Mouse (Mus musculus) gastrocnemius, postnatal 36 days (tissue): Measurements from ENCODE around the gene Cbfb. TPM values are rescaled to one million over a fixed set of nuclear protein-coding genes. Genes with fewer than 3 reads are reported as not detected.
A peak's percentile ranks its signal among the peaks of the same experiment; 100 is the strongest.
"Not testable (repeated sequence)": the region's sequence is repeated elsewhere in the genome, so short reads cannot be mapped to it uniquely, and the experiment has no call there.

Source experiments
- DNase-seq, 2 experiments: peaks; one replicate each; pipeline ENCODE4 v3.0.0; 2022
- intact Hi-C: fragments of 180-260 bp; cut with DNase I; formaldehyde crosslinking; loops from one replicate; pipeline ENCODE4 v1.15.1; 2025
- total RNA-seq, 2 experiments: library from RNA; stranded (reverse); gene quantifications; 2 replicates each; pipeline ENCODE4 v1.2.3; 2021

Gene Cbfb
- total RNA-seq, 2 experiments from 2014 or later: 45.0 to 53.4 TPM

DNA sequence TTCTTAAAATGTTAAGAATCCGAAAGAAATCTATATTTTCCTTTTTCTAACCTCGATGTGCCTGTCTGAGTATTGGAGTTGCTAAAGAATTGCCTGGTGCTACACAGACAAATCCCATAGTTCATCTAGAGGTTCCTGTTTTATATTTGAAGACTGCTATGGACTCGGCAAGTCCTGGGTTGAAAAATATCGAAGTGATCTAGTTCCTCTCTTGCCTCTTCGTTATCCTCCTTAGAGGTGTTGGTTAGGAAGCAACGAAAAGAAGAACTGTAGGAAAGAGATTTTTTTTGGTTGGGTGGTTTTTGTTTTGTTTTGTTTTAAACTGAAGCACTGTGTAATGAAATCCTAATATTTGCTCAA is 1.5 kb downstream of the Cbfb start:
- intact Hi-C loops: loop anchor here (5.0 kb wide), 1 partner anchor 90 kb away; the partner anchor contains the start of genes Fbxl8 and Tradd

DNA sequence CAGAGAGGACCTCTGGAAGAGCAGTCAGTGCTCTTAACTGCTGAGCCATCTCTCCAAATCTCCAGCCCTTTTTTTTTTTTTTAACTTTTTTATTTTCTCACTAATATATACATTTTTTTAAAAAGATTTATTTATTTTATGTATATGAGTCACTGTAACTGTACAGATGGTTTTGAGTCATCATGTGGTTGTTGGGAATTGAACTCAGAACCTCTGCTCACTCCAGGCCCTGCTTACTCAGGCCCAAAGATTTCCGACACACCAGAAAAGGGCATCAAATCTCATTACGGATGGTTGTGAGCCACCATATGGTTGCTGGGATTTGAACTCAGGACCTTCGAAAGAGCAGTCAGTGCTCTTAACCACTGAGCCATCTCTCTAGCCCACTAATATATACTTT is 4.8 kb downstream of the Cbfb start:
- DNase-seq, intact Hi-C loops: not testable (repeated sequence)

More for the DNA sequence above, 1.5 kb downstream of the Cbfb start:
- no peak for DNase-seq

DNA sequence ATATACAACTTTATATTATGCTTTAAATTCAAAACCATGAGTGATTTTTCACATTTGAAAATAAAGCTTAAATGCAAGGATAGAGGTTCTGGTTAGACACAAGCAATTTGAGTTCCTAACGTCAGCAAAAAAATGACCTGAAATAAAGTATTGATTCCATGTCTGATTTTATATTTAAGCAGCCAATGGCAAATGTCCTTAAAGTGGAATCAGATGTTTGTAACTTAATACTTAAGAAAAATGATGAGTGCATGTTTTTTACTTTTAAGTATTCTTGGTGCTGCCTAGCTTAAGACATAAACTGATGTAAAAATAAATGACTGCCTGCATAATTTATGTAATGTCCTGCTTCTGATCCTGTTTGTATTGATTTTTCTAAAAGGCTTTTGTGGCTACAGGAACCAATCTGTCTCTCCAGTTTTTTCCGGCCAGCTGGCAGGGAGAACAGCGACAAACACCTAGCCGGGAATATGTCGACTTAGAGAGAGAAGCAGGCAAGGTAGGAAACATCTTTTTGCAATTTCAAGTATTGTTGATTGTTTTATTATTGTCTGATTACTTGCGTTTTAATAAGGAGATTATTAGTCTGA is 7.8 kb downstream of the Cbfb start:
- no peak for DNase-seq
- intact Hi-C loops: no loop called here

DNA sequence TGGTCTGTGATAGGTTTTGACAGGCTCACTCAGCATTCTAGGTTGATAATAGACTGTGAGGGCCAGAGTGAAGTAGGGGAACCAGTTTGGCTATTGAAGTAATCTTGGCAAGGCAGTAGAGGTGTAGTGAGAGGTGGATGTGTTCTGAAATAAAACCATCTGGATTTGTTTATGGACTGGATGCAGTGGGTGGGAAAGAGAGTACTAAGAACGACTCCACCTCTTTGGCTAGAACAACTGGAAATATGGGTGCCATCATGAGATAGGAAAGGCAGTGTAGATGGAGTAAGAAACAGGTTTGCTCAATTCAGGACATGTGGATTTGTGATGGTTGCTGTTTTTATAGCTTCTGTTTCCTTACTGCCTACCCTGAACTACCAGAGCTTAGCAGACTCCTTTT is 11.7 kb downstream of the Cbfb start:
- no peak for DNase-seq
- intact Hi-C loops: no loop called here

DNA sequence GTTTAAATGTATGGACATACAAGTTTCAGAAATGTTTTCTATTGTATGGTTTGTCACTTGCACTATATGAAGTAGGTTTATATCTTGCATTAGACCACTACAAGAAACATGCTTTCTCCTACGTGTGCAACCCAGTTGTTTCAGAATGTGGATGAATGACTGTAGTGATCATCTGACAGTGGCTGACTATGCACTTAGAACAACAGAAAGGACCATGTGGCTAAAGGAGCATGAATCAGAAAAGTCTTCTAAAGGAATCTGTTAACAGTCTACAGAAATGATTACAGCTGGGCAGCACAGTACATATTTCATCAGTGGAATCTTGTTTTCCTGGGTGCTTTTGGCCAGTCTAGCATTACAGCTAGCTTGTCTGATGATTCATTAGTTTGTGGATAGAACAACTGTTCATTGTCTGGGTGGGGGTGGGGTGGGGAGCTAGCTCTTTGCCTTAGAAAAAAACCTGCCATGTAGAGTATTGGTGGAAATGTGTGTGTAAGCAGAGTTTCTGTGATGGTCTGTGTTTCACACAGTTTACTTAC is 16.1 kb downstream of the Cbfb start:
- DNase-seq: no peak
- intact Hi-C loops: no loop called here

DNA sequence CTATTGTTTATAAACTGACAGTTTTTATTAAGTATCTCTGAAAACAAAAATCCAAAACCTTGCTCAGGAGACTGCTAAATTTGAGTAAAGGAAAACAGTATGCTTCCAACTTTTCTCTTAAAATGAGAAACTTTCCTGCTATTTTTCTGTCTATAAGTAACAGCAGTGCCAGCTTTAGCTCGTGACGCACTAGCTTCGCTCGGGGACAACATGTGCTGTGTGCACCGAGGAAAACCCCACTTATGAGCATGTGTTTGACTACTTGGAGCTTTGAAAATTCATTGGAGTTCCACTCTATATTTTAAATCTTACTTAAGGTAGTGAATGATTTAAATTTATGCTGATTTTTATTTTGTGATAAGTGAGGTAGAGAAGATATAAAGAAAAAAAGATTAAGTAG is 21.7 kb downstream of the Cbfb start:
- intact Hi-C loops: no loop called here
- no peak for DNase-seq

DNA sequence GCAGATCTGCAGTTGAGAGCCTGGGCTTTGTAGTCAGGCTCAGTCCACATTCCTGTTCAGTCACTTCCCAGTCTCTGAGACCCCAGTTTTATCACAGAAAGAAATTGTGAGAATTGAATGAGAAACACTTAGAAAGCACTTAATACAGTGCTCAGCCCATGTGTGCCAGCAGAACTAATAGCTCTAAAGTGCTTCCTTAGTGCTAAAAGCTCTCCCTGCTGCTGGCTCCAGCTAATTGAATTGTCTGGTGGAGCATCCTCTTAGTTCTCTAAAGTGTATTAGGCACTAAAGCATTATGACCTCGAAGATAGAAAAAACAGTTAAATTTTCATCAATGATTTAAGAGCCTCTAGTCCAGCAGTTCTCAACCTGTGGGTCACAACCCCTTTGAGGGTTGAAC is 35.3 kb downstream of the Cbfb start:
- intact Hi-C loops: no loop called here
- DNase-seq: no peak

DNA sequence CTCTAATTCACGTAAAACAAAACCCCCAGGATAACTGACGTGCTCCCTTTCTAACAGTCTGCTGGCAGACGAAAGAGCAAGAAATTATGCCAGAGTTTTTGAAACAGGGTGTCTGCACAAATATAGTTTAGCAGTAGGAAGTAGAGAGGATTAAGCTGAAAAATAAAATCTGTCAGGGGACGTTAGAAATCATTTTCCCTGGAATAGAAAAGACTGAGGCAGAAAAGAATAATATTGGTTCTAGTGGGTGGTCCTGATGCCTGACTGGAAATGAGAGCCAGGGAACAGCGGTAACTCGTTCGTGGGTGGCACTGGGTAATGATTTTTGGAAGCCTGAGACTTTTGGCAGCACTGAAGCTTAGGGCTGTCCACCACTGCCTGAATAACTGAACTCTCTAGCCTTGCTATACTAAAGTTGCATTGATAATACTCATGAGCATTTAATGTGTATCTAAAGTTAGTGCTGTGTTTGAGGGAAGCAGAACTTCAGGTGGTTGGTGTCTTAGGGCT is 36.3 kb downstream of the Cbfb start:
- no peak for DNase-seq
- intact Hi-C loops: no loop called here

DNA sequence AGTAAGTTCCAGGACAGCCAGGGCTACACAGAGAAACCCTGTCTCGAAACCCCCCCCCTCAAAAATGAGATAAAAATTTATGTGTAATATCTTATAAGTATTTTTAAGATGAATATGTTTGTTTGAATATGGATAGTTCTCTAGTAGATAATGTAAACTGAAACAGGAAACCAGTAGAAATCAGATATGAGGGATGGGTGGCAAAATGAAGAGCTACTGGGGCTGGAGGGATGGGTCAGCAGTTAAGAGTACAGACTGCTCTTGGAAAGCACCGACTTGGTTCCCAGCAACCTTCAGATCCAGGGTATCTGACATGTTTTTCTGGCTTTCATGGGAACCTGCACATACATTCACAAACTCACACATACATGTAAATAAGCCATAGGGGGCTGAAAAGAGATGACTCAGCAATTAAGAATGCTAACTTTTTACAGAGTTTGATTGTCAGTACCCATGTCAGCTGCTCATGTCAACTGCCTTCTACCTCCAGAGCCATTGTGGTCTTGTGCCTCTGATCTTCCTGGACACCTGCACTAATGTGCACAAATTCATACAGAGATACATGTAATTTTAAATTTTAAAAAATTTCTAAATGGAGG is 37.3 kb downstream of the Cbfb start:
- intact Hi-C loops: no loop called here
- no peak for DNase-seq

DNA sequence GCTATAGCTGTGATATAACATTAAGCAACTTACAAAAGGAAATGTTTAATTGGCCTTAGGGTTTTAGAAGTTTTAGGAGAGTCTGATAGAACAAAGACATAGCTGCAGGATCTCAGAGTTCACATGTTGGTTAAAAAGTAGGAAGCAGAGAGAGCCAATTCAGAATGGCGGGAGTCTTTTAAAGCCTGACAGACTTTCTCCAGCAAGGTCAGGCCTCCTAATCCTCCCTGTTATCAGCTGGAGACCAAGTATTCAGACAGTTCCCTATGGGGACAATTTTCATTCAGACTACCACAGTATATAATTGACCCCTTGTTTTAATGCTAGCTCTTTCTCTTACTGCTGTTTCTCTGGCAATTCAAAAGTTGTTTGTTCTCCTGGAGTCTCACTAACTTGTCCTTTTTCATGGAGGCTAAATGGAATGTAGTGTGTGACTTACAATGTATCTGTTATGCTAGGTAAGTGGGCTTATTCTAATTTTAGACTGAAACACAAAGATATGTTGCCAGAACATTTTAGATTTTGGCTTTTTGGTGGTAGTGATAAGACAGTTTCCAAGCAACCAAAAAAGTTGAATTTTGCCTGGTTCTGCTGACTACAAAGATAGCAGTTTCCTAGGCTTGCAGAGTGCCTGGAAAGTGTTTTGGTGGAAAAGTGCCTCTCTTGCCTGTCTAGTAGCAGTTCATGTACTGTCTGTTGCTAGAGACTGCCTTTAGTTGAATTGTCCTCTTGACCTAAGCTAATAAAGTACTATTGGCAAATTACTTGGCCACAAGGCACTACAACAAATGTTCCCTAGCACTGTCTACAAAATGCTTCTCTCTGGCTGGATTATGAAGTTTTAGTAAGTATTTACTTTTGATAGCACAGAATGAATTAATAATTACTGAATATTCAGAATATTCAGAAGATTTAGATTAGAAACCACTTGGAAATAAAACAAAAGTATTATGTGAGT is 39.0 kb downstream of the Cbfb start:
- DNase-seq: no peak
- intact Hi-C loops: no loop called here

DNA sequence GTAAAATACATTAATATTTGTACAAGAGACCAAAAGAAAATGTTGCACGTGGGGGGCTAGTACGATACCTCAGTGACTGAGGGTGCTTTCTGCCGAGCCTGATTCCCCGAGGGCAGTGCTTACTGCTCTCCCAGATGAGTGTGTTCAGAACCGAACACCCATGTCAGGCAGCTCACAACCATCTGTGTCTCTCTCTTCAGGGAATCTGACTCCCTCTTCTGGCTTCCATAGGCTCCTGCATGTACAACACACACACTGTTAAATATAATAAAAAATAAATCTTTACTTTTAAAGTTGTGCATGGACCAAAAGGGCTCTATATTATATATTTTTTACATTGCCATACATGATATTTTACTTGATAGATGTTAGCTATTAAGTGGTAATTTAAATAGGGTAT is 43.6 kb downstream of the Cbfb start:
- intact Hi-C loops: no loop called here

DNA sequence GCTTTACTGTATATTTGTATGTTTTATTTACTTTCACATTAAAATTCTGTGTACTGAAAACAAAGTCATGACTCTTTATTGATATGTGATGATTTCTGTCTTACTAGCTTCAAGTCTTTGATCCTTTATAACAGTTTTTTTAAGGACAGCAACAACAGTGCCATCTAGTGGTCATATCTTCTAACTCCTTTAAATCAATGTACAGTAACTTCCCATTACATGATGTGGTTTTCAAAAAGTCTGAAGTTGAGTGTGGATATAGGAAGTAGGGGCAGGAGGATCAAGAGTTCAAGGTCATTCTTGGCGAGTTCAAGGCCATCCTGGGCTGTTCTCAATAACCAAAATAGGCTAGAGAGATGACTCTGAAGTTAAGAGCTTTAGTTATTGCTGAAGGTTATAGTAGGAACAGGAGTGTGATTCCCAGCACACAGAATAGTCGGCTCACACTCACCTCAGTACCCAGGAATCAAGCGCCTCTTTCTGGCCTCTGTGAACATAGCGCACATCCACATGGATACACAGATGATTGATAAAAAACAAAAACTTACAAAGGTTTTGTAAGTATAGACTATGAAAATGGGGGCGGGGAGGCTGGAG is 47.5 kb downstream of the Cbfb start:
- DNase-seq: no peak
- intact Hi-C loops: loop anchor here (1.0 to 5.0 kb wide), 3 partner anchors 61 to 96 kb away; no protein-coding TSS in a partner anchor

More for the DNA sequence above, 43.6 kb downstream of the Cbfb start:
- DNase-seq: no peak

DNA sequence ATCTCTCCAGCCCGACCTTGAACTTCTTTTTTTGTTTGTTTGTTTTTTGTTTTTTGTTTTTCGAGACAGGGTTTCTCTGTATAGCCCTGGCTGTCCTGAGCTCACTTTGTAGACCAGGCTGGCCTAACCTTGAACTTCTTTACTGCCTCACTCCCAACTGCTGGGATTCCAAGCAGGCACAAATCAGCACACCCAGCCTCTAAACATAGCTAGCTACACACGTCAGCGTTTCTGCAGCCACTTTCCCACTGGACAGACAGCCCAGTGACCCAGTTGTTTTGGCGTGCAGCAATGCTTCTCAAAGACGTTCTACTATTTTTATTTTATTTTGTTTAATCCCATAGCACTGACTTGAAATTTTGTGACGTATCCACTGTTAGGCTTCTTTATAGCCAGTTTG is 53.4 kb downstream of the Cbfb start:
- intact Hi-C loops: no loop called here

DNA sequence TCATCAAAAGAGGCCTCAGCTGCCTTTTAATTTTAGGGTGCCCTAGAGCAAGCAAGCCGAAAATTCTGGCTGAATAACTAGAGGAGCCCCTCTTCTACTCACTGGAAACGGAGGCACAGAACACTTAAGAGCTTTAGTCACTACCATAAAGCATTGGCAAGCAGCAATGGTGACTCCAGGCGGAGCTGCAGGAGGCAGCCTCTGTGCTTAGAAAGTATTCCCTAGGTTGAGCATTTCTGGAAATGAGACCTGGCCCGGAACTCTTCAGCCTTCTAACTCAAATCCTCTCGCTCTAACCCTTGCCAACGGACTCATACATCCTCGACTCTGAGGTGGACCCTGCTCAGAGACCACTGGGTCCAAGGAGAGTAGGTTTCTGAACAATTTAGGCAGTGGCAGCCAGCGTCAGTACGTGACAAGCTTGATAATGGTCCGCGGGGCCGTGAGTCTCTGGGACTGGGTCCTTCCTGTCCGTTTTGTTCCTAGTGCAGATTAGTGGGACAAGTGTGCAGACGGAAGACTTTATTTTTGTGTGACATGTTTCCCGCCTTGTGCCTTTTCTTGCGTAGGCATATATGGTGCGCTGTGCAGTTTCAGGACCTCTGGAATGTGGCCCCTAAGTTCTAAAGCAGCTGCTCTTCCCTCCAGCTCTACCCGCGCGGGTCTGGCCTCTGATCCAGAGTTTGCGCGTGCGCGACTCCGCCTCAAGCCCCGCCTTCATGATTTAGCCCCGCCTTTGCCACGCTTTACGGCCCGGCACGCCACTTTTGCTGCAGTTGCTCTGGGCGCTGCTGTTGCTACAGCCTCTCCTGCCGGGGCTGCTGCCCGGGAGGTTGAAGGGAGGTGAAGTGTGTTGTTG is 54.2 kb downstream of the Cbfb start, which contains the start of gene D230025D16Rik:
Gene D230025D16Rik (plus strand): TSS at position 733 of the 859 bp plus-strand sequence.
- intact Hi-C loops: no loop called here
- peak; percentile 92 to 96 for DNase-seq

More for the DNA sequence above, 53.4 kb downstream of the Cbfb start:
- no peak for DNase-seq

DNA sequence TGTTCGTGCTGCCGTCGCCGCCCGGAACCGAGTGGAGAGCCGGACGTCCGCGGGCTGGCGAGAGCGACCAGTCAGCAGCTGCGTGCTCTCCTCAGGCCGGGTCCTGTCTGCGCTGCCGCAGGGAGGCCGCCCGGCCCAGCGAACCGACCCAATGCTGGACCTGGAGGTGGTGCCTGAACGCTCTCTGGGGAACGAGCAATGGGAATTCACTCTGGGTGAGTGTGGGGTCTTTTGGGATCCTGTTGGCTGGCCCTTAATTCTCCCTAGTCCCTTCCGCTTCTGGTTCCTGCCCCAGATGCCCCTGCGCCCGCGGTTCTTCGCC is 54.8 kb downstream of the Cbfb start:
- DNase-seq: no peak
- intact Hi-C loops: no loop called here

DNA sequence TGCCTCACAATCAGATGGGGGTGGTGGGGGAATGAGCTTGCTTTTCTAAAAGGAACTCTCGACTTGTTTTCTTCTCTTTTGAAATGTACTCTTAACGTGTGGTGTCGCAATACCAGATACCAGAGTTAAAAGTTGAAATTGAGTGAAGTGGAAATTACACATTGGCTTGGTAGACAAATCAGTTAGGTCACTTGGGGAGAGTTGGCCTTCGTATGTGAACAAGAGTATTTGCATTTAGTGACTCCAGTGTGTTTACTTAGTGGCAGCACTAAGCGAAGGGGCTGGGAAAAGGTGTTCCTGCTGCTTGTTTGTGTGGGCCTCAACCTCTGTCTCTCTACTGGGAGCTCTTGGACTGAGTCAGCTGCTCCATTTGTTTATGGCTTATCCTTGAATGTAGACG is 55.4 kb downstream of the Cbfb start:
- no peak for DNase-seq
- intact Hi-C loops: no loop called here

DNA sequence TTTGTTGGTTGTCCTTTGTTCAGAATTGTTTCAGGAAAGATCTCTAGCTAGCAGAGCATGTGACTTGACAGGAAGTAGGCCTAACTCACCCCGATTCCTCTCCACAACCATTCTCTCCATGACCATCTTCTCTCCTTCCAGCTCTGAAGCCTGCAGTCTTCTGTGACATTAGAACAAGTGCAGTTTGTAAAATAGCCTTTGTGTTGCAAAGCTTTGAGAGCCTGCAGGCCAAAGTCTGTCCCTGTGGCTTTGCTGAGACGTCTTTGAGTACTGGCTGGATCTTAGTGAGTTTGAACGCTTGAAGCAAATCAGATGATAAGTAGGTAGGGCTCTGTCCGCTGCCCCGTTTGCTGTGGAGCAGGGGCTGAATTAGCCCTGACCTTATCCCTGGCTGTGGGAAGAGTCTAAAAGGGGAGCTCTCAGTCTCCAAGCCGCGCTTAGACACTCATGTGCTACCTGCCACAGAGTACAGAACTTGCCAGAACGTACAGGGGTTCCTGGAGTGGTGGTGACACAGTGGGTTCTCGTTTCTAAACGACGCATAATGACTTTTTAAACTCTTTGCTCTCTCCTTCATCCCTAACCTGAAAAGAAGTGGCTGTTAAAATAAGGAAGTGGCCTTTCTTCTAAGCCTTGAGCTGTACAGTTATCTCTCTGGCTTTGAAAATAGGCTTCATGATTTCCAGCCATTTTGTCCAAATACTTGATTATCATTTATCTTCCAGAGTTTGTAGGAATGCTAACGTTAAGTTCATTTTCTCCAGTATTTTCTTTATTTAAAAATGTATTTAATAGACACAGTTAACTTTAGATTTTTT is 61.2 kb downstream of the Cbfb start:
- no peak for DNase-seq
- intact Hi-C loops: no loop called here

DNA sequence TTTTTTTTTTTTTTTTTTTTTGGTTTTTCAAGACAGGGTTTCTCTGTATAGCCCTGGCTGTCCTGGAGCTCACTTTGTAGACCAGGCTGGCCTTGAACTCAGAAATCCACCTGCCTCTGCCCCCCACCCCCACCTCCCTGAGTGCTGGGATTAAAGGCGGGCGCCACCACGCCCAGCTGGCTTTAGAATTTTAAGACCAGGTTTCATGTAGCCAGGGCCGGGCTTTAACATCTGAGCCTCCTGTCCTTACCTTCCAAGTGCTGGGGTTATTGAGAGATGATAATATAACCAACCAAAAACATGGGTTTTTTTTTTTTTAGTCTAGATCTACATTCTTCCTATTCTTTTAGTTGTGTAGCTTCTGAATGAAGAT is 61.8 kb downstream of the Cbfb start:
- intact Hi-C loops, DNase-seq: not testable (repeated sequence)
